Mouse (Mus musculus) A20 (cell line): ENCODE results near the gene Incenp.

Experiments
- DNase-seq: peaks from one replicate; pipeline ENCODE4 v3.0.0-alpha.2; 2011; ENCODE audit warnings: low read depth, low spot score

Gene Incenp

DNA sequence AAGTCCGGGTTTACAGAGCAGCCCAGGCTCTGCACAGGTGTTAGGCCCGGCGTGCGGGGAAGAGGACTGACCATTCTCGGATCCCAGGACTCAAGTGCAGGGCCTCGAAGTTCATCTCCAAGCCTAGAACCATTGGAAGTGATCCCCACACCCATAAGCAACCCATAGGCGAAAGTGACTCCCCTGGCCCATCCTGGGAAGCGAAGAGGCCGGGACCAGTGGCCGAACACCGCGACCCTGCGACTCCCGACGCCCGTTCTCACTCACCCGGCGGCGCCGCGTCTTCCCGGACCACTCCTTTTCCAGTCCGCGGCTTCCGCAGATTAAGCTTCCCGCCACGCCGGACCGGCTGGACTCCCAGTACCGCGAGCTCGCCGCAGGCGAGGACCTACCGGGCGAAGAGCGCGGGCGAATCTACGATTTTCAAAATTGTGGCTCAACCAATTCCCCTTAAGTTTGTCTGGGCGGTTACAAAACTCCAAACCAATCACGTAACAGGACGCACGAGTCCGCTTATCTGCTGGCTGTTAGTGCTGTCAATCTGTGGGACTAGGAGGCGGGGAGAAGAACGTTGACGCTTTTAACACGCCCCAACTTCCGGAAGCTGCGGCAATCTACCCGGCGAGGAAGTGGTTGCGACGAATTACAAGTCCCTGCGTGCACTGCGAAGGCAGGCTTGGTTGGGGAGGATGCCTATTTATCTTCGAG lies at the start of gene Incenp:
Incenp (minus strand) TSS at position 480 of the 708 bp plus-strand sequence.
- peak; percentile 99 for DNase-seq

DNA sequence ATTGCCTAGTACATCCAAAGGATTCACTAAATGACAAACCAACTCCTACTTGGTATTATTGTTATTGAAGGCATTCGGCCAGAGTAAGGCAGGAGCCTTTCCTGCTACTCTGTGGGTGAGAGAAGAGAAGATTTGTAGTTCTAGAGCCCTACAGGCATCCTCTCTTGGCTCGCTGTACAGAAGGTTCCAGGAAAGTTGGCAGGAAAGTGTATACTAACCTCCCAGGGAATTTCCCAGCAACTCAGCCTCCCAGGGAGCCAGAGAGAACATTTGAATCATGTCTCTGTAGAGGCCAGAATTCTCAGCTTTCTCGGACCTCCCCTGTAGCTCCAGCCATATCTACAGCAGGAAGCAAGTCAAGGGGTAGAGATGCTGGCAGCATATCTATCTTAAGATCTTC lies 47.6 kb upstream of the Incenp start:
- DNase-seq, result no peak

DNA sequence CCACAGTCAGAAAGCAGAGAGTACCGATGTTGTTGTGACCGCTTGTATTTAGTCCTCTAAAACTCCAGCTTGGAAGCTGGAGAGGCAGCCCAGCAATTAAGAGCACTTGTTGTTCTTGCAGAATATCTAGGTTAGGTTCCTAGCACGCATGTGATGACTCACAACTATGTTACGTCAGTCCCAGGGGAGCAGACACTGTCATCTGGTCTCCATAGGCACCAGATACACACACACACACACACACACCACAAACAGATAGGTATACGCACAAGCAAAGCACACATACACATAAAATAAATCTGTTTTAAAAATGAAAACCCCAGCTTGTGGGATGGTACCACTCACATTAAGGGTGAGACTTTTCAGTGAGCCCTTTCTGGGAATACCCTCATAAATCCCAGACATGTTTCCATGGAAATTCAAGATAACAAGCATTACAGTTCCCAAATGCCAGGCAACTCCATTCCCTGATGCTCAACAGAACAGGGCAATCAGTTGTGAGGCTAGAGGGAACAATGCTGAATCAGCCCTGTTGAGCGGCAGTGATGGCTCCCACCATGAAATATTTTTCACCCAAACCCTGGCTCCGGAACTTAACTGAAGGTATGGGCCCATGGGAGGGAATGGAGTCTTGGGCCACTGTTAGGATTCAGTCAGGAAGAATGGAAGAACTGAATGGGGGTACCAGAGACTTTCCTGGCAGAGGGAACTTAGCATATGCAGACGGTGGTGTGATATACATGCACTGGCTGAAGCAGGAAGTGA lies 46.6 kb upstream of the Incenp start:
- no peak for DNase-seq

DNA sequence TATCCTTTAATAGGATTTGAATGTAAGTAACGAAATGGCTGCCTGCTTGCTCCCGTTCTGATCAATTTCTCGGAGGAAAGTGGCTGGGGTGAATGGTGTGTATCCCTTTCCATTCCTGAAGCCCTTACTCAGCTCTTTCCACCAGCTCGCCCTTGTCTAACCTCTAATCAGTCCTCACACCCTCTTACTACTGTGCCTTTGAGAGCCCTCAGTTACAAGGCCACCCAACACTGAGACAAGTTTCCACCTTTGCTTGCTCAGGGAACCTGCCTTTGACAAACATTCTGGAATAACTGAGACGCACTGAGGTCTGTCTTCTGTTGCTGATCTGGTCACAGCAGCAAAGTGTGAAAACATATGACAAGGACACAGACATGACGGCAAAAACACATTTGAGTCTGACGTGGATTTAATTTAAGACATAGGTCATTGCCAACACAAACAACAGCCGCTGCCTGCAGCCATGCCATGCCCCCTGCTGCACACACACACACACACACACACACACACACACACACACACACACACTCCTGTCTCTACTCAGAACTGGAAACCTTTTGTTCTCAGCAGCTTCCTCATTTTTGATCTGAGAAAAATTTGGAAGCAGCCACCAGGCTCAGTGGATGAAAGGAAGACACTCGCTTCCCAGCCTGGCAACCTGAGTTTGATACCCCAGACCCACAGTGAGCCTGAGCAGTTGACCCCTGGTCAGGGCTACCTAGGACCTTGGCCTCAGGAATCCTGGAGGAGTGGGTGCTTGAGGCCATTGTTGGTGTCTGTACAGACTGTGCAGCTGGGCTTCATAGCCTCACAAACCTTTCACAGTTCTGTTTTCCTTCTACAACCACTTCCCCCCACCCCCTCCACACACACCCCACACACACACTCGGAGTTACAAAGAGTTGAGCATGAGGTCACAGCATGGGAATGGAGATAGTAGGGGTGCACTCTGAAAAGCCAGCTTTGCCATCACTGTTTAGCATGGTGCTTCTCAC lies 43.5 kb upstream of the Incenp start:
- peak; percentile 70 for DNase-seq

DNA sequence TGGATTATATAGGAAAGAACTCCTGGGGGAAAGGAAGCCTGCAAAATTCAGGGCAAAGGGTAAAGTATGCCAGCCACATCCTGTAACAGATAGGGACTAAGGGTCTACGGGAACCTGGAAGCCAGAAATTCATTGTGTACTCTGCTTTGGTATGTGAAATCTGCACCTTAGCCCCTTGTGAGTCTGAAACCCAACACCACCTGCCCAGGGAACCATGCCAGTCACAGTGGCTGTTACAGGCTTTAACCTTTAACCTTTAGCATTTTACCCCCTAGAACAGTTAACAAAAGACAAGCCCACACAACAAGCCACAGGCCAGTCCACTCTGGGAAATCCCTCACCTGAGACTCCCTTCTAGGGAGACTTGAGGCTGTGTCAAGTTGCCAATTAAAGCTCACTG lies 42.5 kb upstream of the Incenp start:
- no peak for DNase-seq

DNA sequence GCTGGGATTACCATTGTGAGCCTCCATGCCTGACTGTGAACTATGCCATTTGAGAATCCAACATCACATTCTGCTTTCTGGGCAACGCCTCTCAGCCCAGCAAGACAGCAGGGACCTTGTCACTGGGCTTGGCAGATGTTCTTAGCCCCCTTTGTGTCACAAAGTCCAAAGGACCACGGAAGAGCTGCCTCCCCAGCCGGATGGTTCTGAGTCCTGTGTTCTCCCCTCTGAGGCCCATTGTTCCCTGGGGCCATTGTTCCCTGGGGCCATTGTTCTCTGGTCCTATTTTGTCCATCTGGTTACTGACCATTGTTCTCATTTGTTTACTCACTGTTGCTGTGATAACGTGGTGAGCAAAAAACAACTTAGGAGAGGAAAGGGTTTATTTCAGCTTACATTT lies 41.6 kb upstream of the Incenp start:
- DNase-seq, result no peak

DNA sequence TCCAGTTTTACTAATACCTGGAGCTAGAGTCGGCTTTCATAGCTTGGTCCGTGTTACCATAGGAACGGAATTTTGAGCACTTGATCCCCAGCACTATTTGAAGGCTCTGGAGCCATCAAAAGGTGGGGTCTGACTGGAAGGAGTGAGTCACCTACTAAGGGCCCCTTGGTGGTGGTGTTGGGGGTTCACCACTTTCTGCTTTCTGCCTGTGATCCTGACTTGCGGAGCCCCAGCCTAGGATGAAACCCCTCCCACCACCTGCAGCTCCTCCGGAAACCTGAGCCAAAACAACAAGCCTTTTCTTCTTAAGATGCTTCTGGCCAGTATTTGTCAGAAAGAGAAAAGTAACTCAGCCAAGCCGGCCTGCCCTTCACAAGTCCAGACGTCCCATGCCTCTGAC lies 40.5 kb upstream of the Incenp start:
- no peak for DNase-seq

DNA sequence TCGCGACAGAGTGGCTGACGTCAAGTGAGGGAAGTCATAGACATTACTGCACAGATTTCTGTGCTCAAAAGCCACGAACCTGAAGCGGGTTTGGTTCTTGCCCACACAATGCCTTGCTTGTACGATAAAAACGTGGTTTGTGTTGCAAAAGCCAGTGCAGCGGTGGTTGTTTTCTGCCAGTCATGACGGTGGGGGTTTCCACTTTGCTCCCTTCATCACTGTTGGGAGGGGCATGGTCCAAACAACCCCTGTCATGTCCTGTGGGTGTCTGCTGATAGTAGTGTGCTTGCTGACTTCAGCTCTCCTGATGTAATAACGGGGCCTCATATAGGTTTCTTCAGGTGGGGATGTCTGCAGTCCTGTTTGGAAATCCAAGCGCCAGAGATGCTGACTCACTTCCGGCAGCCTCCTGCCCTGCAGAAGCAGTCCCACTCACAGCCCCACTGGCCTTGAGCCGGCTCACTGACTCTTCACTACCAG lies 39.5 kb upstream of the Incenp start:
- peak; percentile 71 for DNase-seq

DNA sequence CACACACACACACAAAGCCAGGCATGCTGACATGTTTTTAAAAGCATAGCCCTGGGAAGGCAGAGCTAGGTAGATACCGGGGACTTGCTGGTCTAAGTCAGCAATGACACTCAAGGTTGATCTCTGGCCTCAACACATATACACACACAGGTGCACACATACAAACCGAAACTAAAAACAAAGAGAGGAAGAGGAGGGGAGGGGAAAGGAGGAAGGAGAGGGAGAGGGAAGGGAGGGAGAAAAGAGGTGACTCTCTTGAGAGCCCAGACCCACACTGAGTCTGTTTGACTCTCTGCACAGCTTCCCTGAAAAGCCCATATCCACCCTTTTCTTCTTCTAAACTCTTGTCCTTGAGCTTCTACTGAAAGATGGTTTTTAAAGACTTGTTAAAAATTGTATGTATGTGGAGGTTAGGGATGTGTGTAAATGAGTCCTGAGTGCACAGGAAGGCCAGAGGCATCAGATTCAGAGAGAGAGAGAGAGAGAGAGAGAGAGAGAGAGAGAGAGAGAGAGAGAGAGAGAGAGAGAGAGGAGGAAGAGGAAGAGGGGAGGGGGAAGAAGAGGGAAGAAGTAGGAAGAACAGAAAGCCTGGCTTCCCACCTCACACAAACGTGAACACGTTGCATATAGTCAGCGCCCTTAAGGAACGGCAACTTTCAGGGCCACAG lies 38.9 kb upstream of the Incenp start:
- DNase-seq, result peak; percentile 86

DNA sequence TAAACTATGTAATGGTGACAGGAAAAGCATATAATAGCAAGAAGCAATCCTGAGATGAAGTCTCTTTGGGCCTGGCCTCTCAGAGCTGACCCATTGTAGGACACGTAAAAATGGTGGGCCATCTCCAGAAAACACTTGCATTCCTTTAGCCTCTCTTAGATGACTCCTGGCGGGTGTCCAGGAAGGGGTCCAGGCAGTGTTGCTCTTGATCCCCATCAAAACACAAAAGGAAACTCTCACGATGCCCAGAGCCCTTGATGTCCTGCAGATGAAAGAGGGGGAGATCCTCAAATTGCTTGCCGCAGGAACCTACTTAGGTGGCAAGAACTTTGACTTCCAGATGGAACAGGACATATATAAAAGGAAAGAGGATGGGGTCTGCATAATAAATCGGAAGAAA lies 38.1 kb upstream of the Incenp start:
- DNase-seq, result peak; percentile 62

DNA sequence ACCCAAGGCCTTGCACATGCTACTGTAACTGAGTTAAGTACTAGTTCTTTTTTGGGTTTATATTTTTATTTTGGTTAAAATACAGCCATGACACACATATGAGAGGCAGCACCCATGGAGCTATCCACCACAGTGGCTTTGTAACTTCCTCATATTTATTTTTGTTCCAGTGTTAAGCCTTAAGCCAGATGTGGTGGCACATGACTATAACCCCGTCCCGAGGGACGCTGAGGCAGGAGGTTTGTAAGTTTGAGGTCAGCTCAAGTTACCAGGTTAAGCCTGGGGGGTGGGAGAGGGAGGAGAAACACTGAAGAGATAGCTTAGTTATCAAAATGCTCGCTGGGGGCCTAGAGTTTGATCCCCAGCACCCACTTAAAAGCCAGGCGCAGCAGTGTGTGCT lies 37.2 kb upstream of the Incenp start:
- DNase-seq, result peak; percentile 93

DNA sequence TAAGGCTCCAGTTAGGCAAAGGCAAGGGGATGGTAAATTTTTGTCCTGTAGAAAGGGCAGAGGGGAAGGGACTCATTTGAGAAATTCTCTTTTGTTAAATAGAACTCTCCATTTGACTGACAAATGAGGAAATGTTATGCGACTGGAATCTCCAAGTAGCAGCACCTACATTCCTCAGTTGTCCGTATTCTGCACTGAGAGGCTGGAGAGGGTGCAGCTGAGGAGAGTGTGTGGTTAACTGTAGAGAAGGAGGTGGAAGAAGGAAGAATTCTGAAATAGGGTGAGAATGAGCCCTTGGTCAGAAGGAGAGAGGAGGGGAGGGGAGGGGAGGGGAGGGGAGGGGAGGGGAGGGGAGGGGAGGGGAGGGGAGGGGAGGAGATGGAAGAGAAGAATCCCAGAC lies 34.6 kb upstream of the Incenp start:
- no peak for DNase-seq

DNA sequence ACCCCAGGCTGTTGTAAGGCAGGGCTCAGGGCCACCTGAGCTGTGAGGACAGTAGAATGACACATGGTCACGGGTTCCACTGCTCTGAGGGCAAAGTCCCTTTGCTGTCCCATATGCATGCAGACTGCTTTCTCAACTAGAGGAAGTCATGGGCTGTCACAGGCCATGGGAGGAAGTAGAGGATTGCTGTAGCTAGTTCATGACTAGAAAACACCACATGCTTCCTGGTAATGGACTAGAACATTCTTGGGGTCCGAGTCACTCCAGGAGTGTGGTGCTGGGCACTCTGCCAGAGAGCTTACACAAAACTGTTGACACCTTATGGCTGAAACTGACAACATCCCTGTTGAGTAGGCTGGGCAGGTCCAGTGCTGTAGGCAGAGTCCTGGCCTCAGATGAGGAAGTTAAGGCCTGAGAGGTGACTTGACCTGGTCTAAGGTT lies 31.8 kb upstream of the Incenp start:
- DNase-seq, result peak; percentile 56

DNA sequence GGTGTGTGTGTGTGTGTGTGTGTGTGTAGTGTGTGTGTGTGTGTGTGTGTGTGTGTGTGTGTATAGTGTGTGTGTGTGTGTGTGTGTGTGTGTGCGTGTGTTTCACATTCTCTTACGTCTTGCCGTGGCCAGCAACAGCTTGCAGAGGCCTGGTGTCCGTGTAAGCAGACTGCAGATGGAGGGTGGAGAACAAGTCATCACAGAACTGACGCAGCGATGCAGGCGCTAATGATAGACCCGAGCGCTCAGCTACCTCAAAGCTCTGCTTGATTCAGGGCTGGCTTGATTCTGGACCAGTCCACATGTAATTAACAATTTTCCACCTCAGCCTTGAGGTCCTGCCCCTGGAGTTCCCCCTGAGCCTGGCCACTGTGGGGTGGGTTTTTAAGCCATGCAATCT lies 28.7 kb upstream of the Incenp start:
- DNase-seq, result no peak

DNA sequence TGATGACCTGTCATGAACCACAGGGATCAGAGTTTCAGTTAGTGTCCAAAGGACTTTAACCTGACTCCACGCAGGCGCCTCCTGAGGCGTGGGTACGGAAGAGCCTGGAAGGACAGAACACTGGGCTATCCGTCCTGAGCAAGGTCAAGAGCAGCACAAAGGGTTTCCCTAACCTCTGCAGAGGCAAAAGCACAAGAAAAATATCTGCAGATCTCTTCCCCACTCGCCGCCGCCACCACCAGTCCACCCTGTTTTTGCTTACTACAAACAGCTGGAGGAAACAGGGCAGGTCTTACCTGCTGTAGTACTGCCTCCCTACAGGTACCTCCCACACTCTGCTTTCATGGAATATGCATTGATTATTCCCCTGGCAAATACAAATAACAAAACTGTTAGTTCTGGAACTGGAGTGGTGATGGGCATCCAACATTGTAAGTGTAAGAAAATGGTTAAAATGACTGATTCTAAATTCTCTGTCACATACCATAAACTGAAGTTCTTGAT lies 25.5 kb upstream of the Incenp start:
- no peak for DNase-seq

DNA sequence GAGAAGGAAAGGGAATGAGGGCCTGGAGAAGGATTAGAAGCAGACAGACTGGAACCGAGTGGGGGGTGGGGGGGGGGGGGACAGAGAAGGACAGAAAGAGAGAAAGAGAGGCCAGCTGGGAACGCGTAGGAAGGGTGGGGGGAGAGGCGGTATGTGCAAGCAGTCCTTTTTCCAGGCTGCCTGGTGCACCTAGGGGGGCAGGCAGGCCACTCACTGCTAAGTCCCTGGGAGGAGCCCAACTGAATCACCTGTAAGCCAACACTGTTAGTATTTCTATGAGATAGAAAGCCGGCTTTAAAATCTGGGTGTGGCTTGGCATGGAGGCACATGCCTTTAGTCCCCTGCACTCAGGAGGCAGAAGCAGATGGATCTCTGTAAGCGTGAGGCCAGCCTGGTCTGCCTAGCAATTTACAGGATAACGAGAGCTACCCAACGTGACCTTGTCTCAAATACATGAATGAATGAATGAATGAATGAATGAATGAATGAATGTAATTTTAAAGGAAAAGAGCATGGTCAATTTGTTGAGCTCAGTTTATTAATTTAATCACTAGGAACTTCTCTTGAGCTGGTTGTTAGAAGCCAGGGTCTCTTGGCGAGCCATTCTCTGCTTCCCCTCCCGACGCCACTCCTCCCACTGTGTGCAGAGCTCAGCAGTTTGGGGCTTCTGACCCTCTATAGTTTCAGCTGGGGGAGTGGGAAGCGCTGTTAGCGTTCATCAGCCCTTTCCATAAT lies 24.9 kb upstream of the Incenp start:
- no peak for DNase-seq

DNA sequence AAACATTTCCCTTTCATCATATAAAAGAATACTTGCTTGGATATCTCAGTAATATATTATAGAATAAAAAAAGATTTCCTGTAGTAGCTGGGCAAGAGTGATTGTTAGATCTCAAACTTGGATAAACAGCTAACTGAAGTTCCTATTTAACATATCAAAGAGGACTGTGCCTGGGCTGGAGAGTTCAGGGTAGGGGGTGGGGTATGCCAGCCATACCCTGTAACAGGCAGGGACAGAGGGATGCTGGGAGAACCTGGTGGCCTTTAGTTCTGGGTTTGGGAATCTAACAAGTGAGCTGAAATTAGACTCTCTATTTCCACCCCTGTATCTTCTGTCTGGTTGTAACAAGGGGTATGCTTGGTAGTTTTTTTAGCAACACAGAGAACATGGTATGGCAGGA lies 23.7 kb upstream of the Incenp start:
- no peak for DNase-seq

DNA sequence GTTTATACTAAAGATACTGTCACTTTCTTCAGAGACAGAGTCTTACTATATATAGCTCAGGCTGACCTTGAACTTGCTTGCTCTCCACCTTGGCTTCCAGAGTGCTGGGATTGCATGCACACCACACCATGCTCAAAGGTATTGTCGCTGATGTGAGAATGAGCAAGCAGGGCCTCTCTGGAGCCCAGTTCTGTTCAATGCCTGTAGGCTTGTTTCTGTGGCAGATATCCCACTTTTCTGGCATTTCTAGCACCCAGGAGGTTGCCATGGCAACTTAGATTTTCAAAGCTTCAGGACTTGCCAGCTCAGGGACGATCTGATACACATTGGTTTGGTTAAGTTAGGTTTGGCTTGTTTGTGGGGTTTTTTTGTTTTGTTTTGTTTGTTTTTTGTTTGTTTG lies 22.9 kb upstream of the Incenp start:
- DNase-seq, result no peak

DNA sequence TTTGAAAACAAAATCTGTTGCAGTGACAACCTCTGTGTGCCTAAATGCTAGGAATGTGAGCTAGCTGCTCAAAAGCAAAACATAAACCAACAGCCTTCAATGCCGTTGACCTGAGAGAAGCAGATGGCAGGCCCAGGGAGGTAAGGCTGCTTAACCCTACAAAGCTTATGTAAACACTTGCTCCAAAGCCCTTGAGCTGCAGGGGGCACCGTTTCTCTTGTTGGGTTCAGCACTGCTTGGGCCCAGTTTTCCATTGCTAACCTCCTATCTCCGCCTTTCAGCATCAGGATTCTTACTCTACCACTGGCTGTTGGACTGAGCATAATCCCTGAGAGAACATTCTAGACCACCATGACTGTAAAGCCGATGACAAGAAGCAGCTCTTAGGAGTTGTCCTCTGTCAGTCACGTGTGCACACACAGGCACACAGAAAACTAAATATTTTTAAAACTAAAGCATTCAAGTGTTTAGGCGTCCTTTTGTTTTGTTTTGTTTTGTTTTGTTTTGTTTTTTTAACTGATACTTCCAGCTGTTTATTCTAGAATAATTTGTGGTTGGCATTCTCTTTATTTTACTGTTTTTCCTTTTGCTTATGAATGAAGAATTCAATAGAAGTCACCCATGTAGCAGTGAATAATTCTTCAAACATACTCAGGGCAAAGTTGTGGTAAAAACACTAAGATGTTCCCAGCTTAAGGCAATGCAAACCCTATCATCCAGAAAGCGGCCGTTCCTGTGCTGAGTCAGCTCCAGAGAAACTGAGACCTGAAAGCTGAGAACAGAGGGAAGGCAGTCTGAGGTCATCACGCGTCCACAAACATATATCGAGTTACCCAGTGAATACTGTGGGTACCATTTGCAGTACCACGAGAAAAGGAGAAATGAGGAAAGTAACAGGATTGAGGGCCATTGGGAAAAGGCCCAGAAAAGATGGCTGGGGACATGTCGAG lies 21.8 kb upstream of the Incenp start:
- peak; percentile 63 for DNase-seq
